Mouse (Mus musculus) cerebellum, adult 8-10 months (tissue): ENCODE measurements around the gene Slc25a22.

Experiments
- DNase-seq: peaks from one replicate; pipeline ENCODE4 v3.0.0; 2022

Slc25a22 gene

GRCm38 (mm10) chr7:141437178-141438120 lies at the start of gene Slc25a22:
Slc25a22 (minus strand) TSS chr7:141437892.
- DNase-seq = peak; percentile 84

- no peak for DNase-seq
These were observed 49.4 kb upstream of the Slc25a22 start for GRCm38 (mm10) chr7:141487141-141487540.

GRCm38 (mm10) chr7:141486239-141486638 lies 48.5 kb upstream of the Slc25a22 start:
- DNase-seq = no peak

GRCm38 (mm10) chr7:141485606-141486005 lies 47.9 kb upstream of the Slc25a22 start:
- DNase-seq = peak; percentile 96

GRCm38 (mm10) chr7:141485186-141485585 lies 47.5 kb upstream of the Slc25a22 start:
- DNase-seq = peak; percentile 63

- no peak for DNase-seq
These were observed 46.8 kb upstream of the Slc25a22 start for GRCm38 (mm10) chr7:141484186-141485120.

GRCm38 (mm10) chr7:141483114-141483653 lies 45.5 kb upstream of the Slc25a22 start:
- DNase-seq = no peak

GRCm38 (mm10) chr7:141482531-141483024 lies 44.9 kb upstream of the Slc25a22 start:
- no peak for DNase-seq

GRCm38 (mm10) chr7:141481498-141482401 lies 44.1 kb upstream of the Slc25a22 start:
- peak; percentile 76 for DNase-seq

GRCm38 (mm10) chr7:141480842-141481497 lies 43.3 kb upstream of the Slc25a22 start:
- DNase-seq = peak; percentile 87

GRCm38 (mm10) chr7:141478270-141478748 lies 40.6 kb upstream of the Slc25a22 start:
- DNase-seq = no peak

GRCm38 (mm10) chr7:141477578-141478269 lies 40.0 kb upstream of the Slc25a22 start:
- no peak for DNase-seq

GRCm38 (mm10) chr7:141476981-141477370 lies 39.3 kb upstream of the Slc25a22 start:
- no peak for DNase-seq

GRCm38 (mm10) chr7:141476226-141476980 lies 38.7 kb upstream of the Slc25a22 start:
- DNase-seq = no peak

- DNase-seq = no peak
These were observed 38.1 kb upstream of the Slc25a22 start for GRCm38 (mm10) chr7:141475805-141476158.

GRCm38 (mm10) chr7:141475011-141475804 lies 37.5 kb upstream of the Slc25a22 start, which contains the start of the genes Polr2l and Tspan4:
Polr2l (minus strand) TSS chr7:141475132.
Tspan4 (plus strand) TSS chr7:141475240.
- DNase-seq = peak; percentile 89

- no peak for DNase-seq
These were observed 36.5 kb upstream of the Slc25a22 start for GRCm38 (mm10) chr7:141474160-141474559.

GRCm38 (mm10) chr7:141472763-141473162 lies 35.1 kb upstream of the Slc25a22 start:
- DNase-seq = no peak

GRCm38 (mm10) chr7:141472226-141472625 lies 34.5 kb upstream of the Slc25a22 start:
- no peak for DNase-seq
